Mouse (Mus musculus): ENCODE results near the gene Rprd1b. TPM values are rescaled to one million over a fixed set of nuclear protein-coding genes. Genes with fewer than 3 reads are reported as not detected.
A peak's percentile ranks its signal among the peaks of the same experiment; 100 is the strongest.

The Rprd1b gene
- polyA plus RNA-seq, 1 experiment from 2014 or later = 26.7 TPM

GRCm38 (mm10) chr2:158146971-158147370 lies 118.7 kb downstream of the Rprd1b start:
- H3K4me1 ChIP-seq = peaks cover 46% of the 10 kb centered on the region
- H3K9ac ChIP-seq = no peak overlapping the region
- peaks cover 8% of the 10 kb centered on the region for H3K9me3 ChIP-seq
- no peak overlapping the region for H3K4me2 ChIP-seq
- no peak overlapping the region for H3K27ac ChIP-seq (replicated peaks)
- peaks cover 9% of the 10 kb centered on the region for H3K36me3 ChIP-seq
- no peaks in the 10 kb centered on the region for H3K27me3 ChIP-seq (replicated peaks)
- 91% methylated on average over 8 of the region's 8 CpGs for WGBS
- no peak overlapping the region for H3K4me3 ChIP-seq
- no peak for ATAC-seq (ENCODE audit: extremely low read depth, insufficient number of reproducible peaks, low FRiP score, low TSS enrichment)

- peaks cover 8% of the 10 kb centered on the region for H3K9me3 ChIP-seq
- H3K27me3 ChIP-seq (replicated peaks) = no peaks in the 10 kb centered on the region
- WGBS = 95% methylated on average over 3 of the region's 3 CpGs
- H3K36me3 ChIP-seq = no peaks in the 10 kb centered on the region
- H3K27ac ChIP-seq (replicated peaks) = no peak overlapping the region
- H3K4me3 ChIP-seq = no peak overlapping the region
- no peak overlapping the region for H3K4me2 ChIP-seq
- H3K4me1 ChIP-seq = peaks cover 29% of the 10 kb centered on the region
- no peak overlapping the region for H3K9ac ChIP-seq
- no peak for ATAC-seq (ENCODE audit: extremely low read depth, insufficient number of reproducible peaks, low FRiP score, low TSS enrichment)
Observed at GRCm38 (mm10) chr2:158151077-158151476, 122.8 kb downstream of the Rprd1b start.

- Histone ChIP-seq H3K36me3 (no peaks in the 10 kb centered on the region), H3K9me3 (peaks cover 8% of the 10 kb centered on the region), H3K4me3 (no peak overlapping the region), H3K9ac (0 out of 2 replicates have a peak overlapping the region, but pooled peaks have one; percentile 84), H3K27ac (replicated peaks) (no peak overlapping the region), H3K4me2 (peak overlapping the region; percentile 86), H3K4me1 (peaks cover 25% of the 10 kb centered on the region), H3K27me3 (replicated peaks) (no peaks in the 10 kb centered on the region)
- 38% methylated on average over 6 of the region's 6 CpGs for WGBS
- ATAC-seq (ENCODE audit: extremely low read depth, insufficient number of reproducible peaks, low FRiP score, low TSS enrichment) = no peak
Observed at GRCm38 (mm10) chr2:158152685-158153309, 124.5 kb downstream of the Rprd1b start.

- Histone ChIP-seq H3K36me3 (no peaks in the 10 kb centered on the region), H3K4me3 (peak overlapping the region; percentile 57), H3K9me3 (peaks cover 8% of the 10 kb centered on the region), H3K27me3 (replicated peaks) (no peaks in the 10 kb centered on the region), H3K4me2 (peak overlapping the region; percentile 86), H3K27ac (replicated peaks) (peak overlapping the region; percentile 65), H3K4me1 (peaks cover 25% of the 10 kb centered on the region), H3K9ac (peak overlapping the region; percentile 84)
- WGBS = 1% methylated on average over 22 of the region's 22 CpGs
- ATAC-seq (ENCODE audit: extremely low read depth, insufficient number of reproducible peaks, low FRiP score, low TSS enrichment) = no peak; the same call in 1 of the 2 replicates
Observed at GRCm38 (mm10) chr2:158153728-158154343, 125.5 kb downstream of the Rprd1b start.

GRCm38 (mm10) chr2:158154641-158155040 lies 126.3 kb downstream of the Rprd1b start:
- peaks cover 11% of the 10 kb centered on the region for H3K9me3 ChIP-seq
- no peak overlapping the region for H3K9ac ChIP-seq
- no peak overlapping the region for H3K27ac ChIP-seq (replicated peaks)
- H3K4me2 ChIP-seq = peak overlapping the region; percentile 86; the same call in 1 of the 2 replicates
- H3K4me3 ChIP-seq = no peak overlapping the region
- 73% methylated on average over 8 of the region's 8 CpGs for WGBS
- no peaks in the 10 kb centered on the region for H3K36me3 ChIP-seq
- no peaks in the 10 kb centered on the region for H3K27me3 ChIP-seq (replicated peaks)
- no peak for ATAC-seq (ENCODE audit: extremely low read depth, insufficient number of reproducible peaks, low FRiP score, low TSS enrichment)
- peaks cover 30% of the 10 kb centered on the region for H3K4me1 ChIP-seq

- no peak for ATAC-seq (ENCODE audit: extremely low read depth, insufficient number of reproducible peaks, low FRiP score, low TSS enrichment)
- Histone ChIP-seq H3K4me3 (no peak overlapping the region), H3K4me2 (no peak overlapping the region), H3K27ac (replicated peaks) (no peak overlapping the region), H3K9me3 (peaks cover 11% of the 10 kb centered on the region), H3K36me3 (no peaks in the 10 kb centered on the region), H3K4me1 (peaks cover 34% of the 10 kb centered on the region), H3K27me3 (replicated peaks) (no peaks in the 10 kb centered on the region), H3K9ac (no peak overlapping the region)
- WGBS = 80% methylated on average over 7 of the region's 7 CpGs
Observed at GRCm38 (mm10) chr2:158155101-158155500, 126.8 kb downstream of the Rprd1b start.

GRCm38 (mm10) chr2:158155615-158156014 lies 127.3 kb downstream of the Rprd1b start:
- H3K9ac ChIP-seq = no peak overlapping the region
- H3K4me3 ChIP-seq = no peak overlapping the region
- H3K4me2 ChIP-seq = no peak overlapping the region
- peaks cover 39% of the 10 kb centered on the region for H3K4me1 ChIP-seq
- peaks cover 11% of the 10 kb centered on the region for H3K9me3 ChIP-seq
- no peaks in the 10 kb centered on the region for H3K36me3 ChIP-seq
- WGBS = 82% methylated on average over 2 of the region's 2 CpGs
- no peak for ATAC-seq (ENCODE audit: extremely low read depth, insufficient number of reproducible peaks, low FRiP score, low TSS enrichment)
- no peak overlapping the region for H3K27ac ChIP-seq (replicated peaks)
- no peaks in the 10 kb centered on the region for H3K27me3 ChIP-seq (replicated peaks)

GRCm38 (mm10) chr2:158156487-158156886 lies 128.2 kb downstream of the Rprd1b start:
- H3K9ac ChIP-seq = no peak overlapping the region
- no peak overlapping the region for H3K27ac ChIP-seq (replicated peaks)
- 85% methylated on average over 9 of the region's 9 CpGs for WGBS
- H3K4me2 ChIP-seq = no peak overlapping the region
- H3K36me3 ChIP-seq = no peaks in the 10 kb centered on the region
- no peak overlapping the region for H3K4me3 ChIP-seq
- H3K27me3 ChIP-seq (replicated peaks) = no peaks in the 10 kb centered on the region
- H3K4me1 ChIP-seq = peaks cover 42% of the 10 kb centered on the region
- H3K9me3 ChIP-seq = 0 out of 2 replicates have a peak, but pooled peaks cover 4% of the 10 kb centered on the region
- no peak for ATAC-seq (ENCODE audit: extremely low read depth, insufficient number of reproducible peaks, low FRiP score, low TSS enrichment)

- 70% methylated on average over 8 of the region's 8 CpGs for WGBS
Observed at GRCm38 (mm10) chr2:158157654-158158053, 129.4 kb downstream of the Rprd1b start.

GRCm38 (mm10) chr2:158159376-158160235 lies 131.3 kb downstream of the Rprd1b start:
- no peaks in the 10 kb centered on the region for H3K36me3 ChIP-seq
- peak overlapping the region; percentile 83 for H3K27ac ChIP-seq (replicated peaks)
- H3K4me3 ChIP-seq = peak overlapping the region; percentile 22
- ATAC-seq (ENCODE audit: extremely low read depth, insufficient number of reproducible peaks, low FRiP score, low TSS enrichment) = 0 out of 2 replicates have a peak, but pooled peaks have one; percentile 16
- no peaks in the 10 kb centered on the region for H3K27me3 ChIP-seq (replicated peaks)
- H3K4me1 ChIP-seq = peaks cover 23% of the 10 kb centered on the region
- peak overlapping the region; percentile 67 for H3K4me2 ChIP-seq
- 19% methylated on average over 7 of the region's 7 CpGs for WGBS
- 0 out of 2 replicates have a peak, but pooled peaks cover 4% of the 10 kb centered on the region for H3K9me3 ChIP-seq
- H3K9ac ChIP-seq = peak overlapping the region; percentile 76

More at GRCm38 (mm10) chr2:158157654-158158053, 129.4 kb downstream of the Rprd1b start:
- H3K4me3 ChIP-seq = no peak overlapping the region
- no peaks in the 10 kb centered on the region for H3K27me3 ChIP-seq (replicated peaks)
- no peak overlapping the region for H3K9ac ChIP-seq
- H3K4me2 ChIP-seq = no peak overlapping the region
- 0 out of 2 replicates have a peak, but pooled peaks cover 4% of the 10 kb centered on the region for H3K9me3 ChIP-seq
- ATAC-seq (ENCODE audit: extremely low read depth, insufficient number of reproducible peaks, low FRiP score, low TSS enrichment) = no peak
- no peaks in the 10 kb centered on the region for H3K36me3 ChIP-seq
- H3K27ac ChIP-seq (replicated peaks) = no peak overlapping the region
- H3K4me1 ChIP-seq = peaks cover 40% of the 10 kb centered on the region

- no peak overlapping the region for H3K4me3 ChIP-seq
- no peak overlapping the region for H3K4me2 ChIP-seq
- no peak for ATAC-seq (ENCODE audit: extremely low read depth, insufficient number of reproducible peaks, low FRiP score, low TSS enrichment)
- 74% methylated on average over 6 of the region's 6 CpGs for WGBS
- no peaks in the 10 kb centered on the region for H3K36me3 ChIP-seq
- peaks cover 27% of the 10 kb centered on the region for H3K4me1 ChIP-seq
- no peaks in the 10 kb centered on the region for H3K27me3 ChIP-seq (replicated peaks)
- no peak overlapping the region for H3K27ac ChIP-seq (replicated peaks)
- H3K9me3 ChIP-seq = 0 out of 2 replicates have a peak, but pooled peaks cover 4% of the 10 kb centered on the region
- no peak overlapping the region for H3K9ac ChIP-seq
Observed at GRCm38 (mm10) chr2:158161761-158162160, 133.5 kb downstream of the Rprd1b start.
